Mouse (Mus musculus): ENCODE data around the gene Inf2. TPM values are rescaled to one million over a fixed set of nuclear protein-coding genes. Genes with fewer than 3 reads are reported as not detected.

Gene Inf2
- polyA plus RNA-seq, 1 experiment: 11.0 TPM

GRCm38 (mm10) chr12:112579926-112580325 lies 8.7 kb upstream of the Inf2 start:
- H3K4me1 ChIP-seq (ENCODE audit: control insufficient read depth, insufficient read depth, insufficient read length, low read length): peaks cover 32% of the 10 kb centered on the region
- TF ChIP-seq CTCF (IDR thresholded peaks at IDR 0.05; ENCODE audit: extremely low read depth, insufficient read length, insufficient replicate concordance, low read depth, low read length) (no peak), POLR2A (IDR thresholded peaks at IDR 0.05; ENCODE audit: low read depth, low read length) (no peak)
- H3K27me3 ChIP-seq (ENCODE audit: control insufficient read depth, insufficient read depth, low read length): no peaks in the 10 kb centered on the region
- WGBS: 71% methylated on average over 8 of the region's 8 CpGs
- no peak overlapping the region; the same call in 1 of the 2 replicates for H3K27ac ChIP-seq (ENCODE audit: insufficient read depth, low read depth, low read length)
- H3K36me3 ChIP-seq (ENCODE audit: control insufficient read depth, insufficient read depth, low read length): no peaks in the 10 kb centered on the region
- H3K4me3 ChIP-seq (ENCODE audit: low read depth, low read length): no peak overlapping the region

GRCm38 (mm10) chr12:112581113-112581512 lies 7.5 kb upstream of the Inf2 start:
- Histone ChIP-seq H3K4me1 (ENCODE audit: control insufficient read depth, insufficient read depth, insufficient read length, low read length) (peaks cover 37% of the 10 kb centered on the region), H3K27ac (ENCODE audit: insufficient read depth, low read depth, low read length) (no peak overlapping the region), H3K36me3 (ENCODE audit: control insufficient read depth, insufficient read depth, low read length) (no peaks in the 10 kb centered on the region), H3K27me3 (ENCODE audit: control insufficient read depth, insufficient read depth, low read length) (no peaks in the 10 kb centered on the region), H3K4me3 (ENCODE audit: low read depth, low read length) (no peak overlapping the region)
- TF ChIP-seq CTCF (IDR thresholded peaks at IDR 0.05; ENCODE audit: extremely low read depth, insufficient read length, insufficient replicate concordance, low read depth, low read length): no peak
- TF ChIP-seq POLR2A (IDR thresholded peaks at IDR 0.05; ENCODE audit: low read depth, low read length): no peak
- 64% methylated on average over 3 of the region's 3 CpGs for WGBS

GRCm38 (mm10) chr12:112584954-112585353 lies 3.6 kb upstream of the Inf2 start:
- Histone ChIP-seq H3K36me3 (ENCODE audit: control insufficient read depth, insufficient read depth, low read length) (no peaks in the 10 kb centered on the region), H3K4me1 (ENCODE audit: control insufficient read depth, insufficient read depth, insufficient read length, low read length) (peaks cover 39% of the 10 kb centered on the region), H3K27me3 (ENCODE audit: control insufficient read depth, insufficient read depth, low read length) (0 out of 2 replicates have a peak, but pooled peaks cover 3% of the 10 kb centered on the region), H3K27ac (ENCODE audit: insufficient read depth, low read depth, low read length) (no peak overlapping the region; the same call in 1 of the 2 replicates), H3K4me3 (ENCODE audit: low read depth, low read length) (no peak overlapping the region)
- TF ChIP-seq CTCF (IDR thresholded peaks at IDR 0.05; ENCODE audit: extremely low read depth, insufficient read length, insufficient replicate concordance, low read depth, low read length): no peak
- no peak for TF ChIP-seq POLR2A (IDR thresholded peaks at IDR 0.05; ENCODE audit: low read depth, low read length)
- WGBS: 31% methylated on average over 7 of the region's 7 CpGs

- 57% methylated on average over 7 of the region's 7 CpGs for WGBS
- no peak for TF ChIP-seq POLR2A (IDR thresholded peaks at IDR 0.05; ENCODE audit: low read depth, low read length)
- TF ChIP-seq CTCF (IDR thresholded peaks at IDR 0.05; ENCODE audit: extremely low read depth, insufficient read length, insufficient replicate concordance, low read depth, low read length): no peak
- Histone ChIP-seq H3K36me3 (ENCODE audit: control insufficient read depth, insufficient read depth, low read length) (no peaks in the 10 kb centered on the region), H3K27ac (ENCODE audit: insufficient read depth, low read depth, low read length) (no peak overlapping the region), H3K27me3 (ENCODE audit: control insufficient read depth, insufficient read depth, low read length) (0 out of 2 replicates have a peak, but pooled peaks cover 3% of the 10 kb centered on the region), H3K4me3 (ENCODE audit: low read depth, low read length) (no peak overlapping the region), H3K4me1 (ENCODE audit: control insufficient read depth, insufficient read depth, insufficient read length, low read length) (peaks cover 39% of the 10 kb centered on the region)
These were observed 2.6 kb upstream of the Inf2 start for GRCm38 (mm10) chr12:112585924-112586538.

GRCm38 (mm10) chr12:112587125-112588124 lies 1.2 kb upstream of the Inf2 start:
- 62% methylated on average over 14 of the region's 14 CpGs for WGBS
- 0 out of 2 replicates have a peak, but pooled peaks cover 3% of the 10 kb centered on the region for H3K27me3 ChIP-seq (ENCODE audit: control insufficient read depth, insufficient read depth, low read length)
- peaks cover 39% of the 10 kb centered on the region for H3K4me1 ChIP-seq (ENCODE audit: control insufficient read depth, insufficient read depth, insufficient read length, low read length)
- H3K36me3 ChIP-seq (ENCODE audit: control insufficient read depth, insufficient read depth, low read length): no peaks in the 10 kb centered on the region
- 0 out of 2 replicates have a peak overlapping the region, but pooled peaks have one; percentile 10 for H3K27ac ChIP-seq (ENCODE audit: insufficient read depth, low read depth, low read length)
- H3K4me3 ChIP-seq (ENCODE audit: low read depth, low read length): no peak overlapping the region
- TF ChIP-seq CTCF (IDR thresholded peaks at IDR 0.05; ENCODE audit: extremely low read depth, insufficient read length, insufficient replicate concordance, low read depth, low read length) (no peak), POLR2A (IDR thresholded peaks at IDR 0.05; ENCODE audit: low read depth, low read length) (no peak)

GRCm38 (mm10) chr12:112589491-112590191 lies 1.1 kb downstream of the Inf2 start:
- Histone ChIP-seq H3K4me3 (ENCODE audit: low read depth, low read length) (peak overlapping the region; percentile 85), H3K36me3 (ENCODE audit: control insufficient read depth, insufficient read depth, low read length) (no peaks in the 10 kb centered on the region), H3K27me3 (ENCODE audit: control insufficient read depth, insufficient read depth, low read length) (0 out of 2 replicates have a peak, but pooled peaks cover 3% of the 10 kb centered on the region), H3K27ac (ENCODE audit: insufficient read depth, low read depth, low read length) (no peak overlapping the region), H3K4me1 (ENCODE audit: control insufficient read depth, insufficient read depth, insufficient read length, low read length) (peaks cover 56% of the 10 kb centered on the region)
- WGBS: 56% methylated on average over 8 of the region's 8 CpGs
- TF ChIP-seq POLR2A (IDR thresholded peaks at IDR 0.05; ENCODE audit: low read depth, low read length) (no peak), CTCF (IDR thresholded peaks at IDR 0.05; ENCODE audit: extremely low read depth, insufficient read length, insufficient replicate concordance, low read depth, low read length) (no peak)

All from small intestine, adult 2 months (tissue).